Comparison of ENCODE assay signal across 10 mouse cellular contexts in the genomic region with DNA sequence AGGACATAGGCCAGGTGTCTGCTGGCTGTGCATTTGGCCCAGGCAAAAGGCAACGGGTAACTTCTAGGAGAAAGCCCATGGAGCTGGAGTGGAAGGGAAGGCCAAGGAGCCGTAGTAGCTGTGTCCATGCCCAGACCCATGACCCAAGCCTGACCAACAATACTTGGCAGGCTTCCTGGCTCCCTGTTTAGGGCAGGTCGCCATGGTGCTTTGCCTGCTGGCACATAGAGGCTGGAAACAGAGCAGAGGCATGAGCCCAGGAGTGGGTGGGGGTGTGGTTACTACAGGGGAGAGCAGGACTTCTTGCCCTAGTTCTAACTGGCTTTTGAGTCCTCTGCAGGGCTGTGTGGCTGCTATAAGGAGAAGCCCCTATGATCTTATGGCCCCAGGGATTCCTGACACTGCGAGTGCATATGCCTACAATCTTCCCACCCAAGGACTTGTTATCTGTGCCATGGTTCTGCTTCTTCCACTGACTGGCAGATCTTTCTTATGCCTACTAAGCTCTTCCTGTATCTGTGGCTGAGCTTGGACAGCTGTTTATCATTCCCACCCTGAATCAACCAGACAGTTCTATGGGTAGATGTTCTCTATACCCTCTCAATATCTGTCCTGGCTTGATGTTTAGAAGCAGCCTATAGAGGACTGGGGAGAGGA. TPM values are rescaled to one million over a fixed set of nuclear protein-coding genes. Genes with fewer than 3 reads are reported as not detected.
A peak's percentile ranks its signal among the peaks of the same experiment; 100 is the strongest.
DNase-seq lines count a peak whose midpoint lies in the region; ATAC-seq and TF ChIP-seq lines count a peak whose summit lies in the region.
"Had no signal": no experiment of that assay in that cellular context is flagged by ENCODE, and none has a peak within 500 bp of the region (broad histone marks: within the 10 kb centered on the region; RNA-seq: fewer than 3 reads in every experiment).

No protein-coding gene starts in this region.

- WGBS in midbrain, postnatal 0 days = 86% methylated on average over 4 of the region's 4 CpGs
- WGBS in midbrain, embryonic 16.5 days = 85% methylated on average over 4 of the region's 4 CpGs
- 88% methylated on average over 4 of the region's 4 CpGs for WGBS in hindbrain, embryonic 13.5 days
- 84% methylated on average over 4 of the region's 4 CpGs for WGBS in forebrain, embryonic 16.5 days

- DNase-seq in midbrain, postnatal 0 days (ENCODE audit: low spot score) = peak; percentile 2
- peak; percentile 87 for DNase-seq in cerebellum, adult 9-11 months
- peak; percentile 83 for DNase-seq in kidney, adult 9 months
- DNase-seq in ovary, postnatal 36 days (ENCODE audit: low spot score) = peak; percentile 57
- no peak for DNase-seq in frontal cortex, postnatal 36 days (ENCODE audit: low spot score in 2 of 2)

- no peaks in the 10 kb centered on the region for H3K4me1 ChIP-seq in midbrain, postnatal 0 days (ENCODE audit: insufficient read depth, low read length)
- H3K4me1 ChIP-seq in midbrain, embryonic 16.5 days (ENCODE audit: control insufficient read depth, insufficient read depth, low read length) = no peaks in the 10 kb centered on the region
- H3K4me1 ChIP-seq in hindbrain, embryonic 13.5 days (replicated peaks) = no peaks in the 10 kb centered on the region
- H3K4me1 ChIP-seq in forebrain, embryonic 16.5 days (replicated peaks; ENCODE audit: control insufficient read depth, insufficient read depth, low read length) = no peaks in the 10 kb centered on the region
- H3K4me1 ChIP-seq: embryonic facial prominence, embryonic 15.5 days; neural tube, embryonic 13.5 days had no signal

- no peak overlapping the region for H3K9ac ChIP-seq in midbrain, postnatal 0 days (replicated peaks; ENCODE audit: low read length, poor library complexity, severe bottlenecking)
- H3K9ac ChIP-seq in midbrain, embryonic 16.5 days (ENCODE audit: low read depth, low read length) = no peak overlapping the region
- H3K9ac ChIP-seq in hindbrain, embryonic 13.5 days = no peak overlapping the region
- no peak overlapping the region for H3K9ac ChIP-seq in forebrain, embryonic 16.5 days (replicated peaks; ENCODE audit: low read depth, low read length)
- H3K9ac ChIP-seq: embryonic facial prominence, embryonic 15.5 days; neural tube, embryonic 13.5 days had no signal

- H3K36me3 ChIP-seq in midbrain, postnatal 0 days (ENCODE audit: insufficient read depth, low read length) = no peaks in the 10 kb centered on the region
- H3K36me3 ChIP-seq in midbrain, embryonic 16.5 days (ENCODE audit: control insufficient read depth, insufficient read depth, low read length) = no peaks in the 10 kb centered on the region
- no peaks in the 10 kb centered on the region for H3K36me3 ChIP-seq in hindbrain, embryonic 13.5 days
- H3K36me3 ChIP-seq in forebrain, embryonic 16.5 days (ENCODE audit: control insufficient read depth, insufficient read depth) = no peaks in the 10 kb centered on the region
- H3K36me3 ChIP-seq: embryonic facial prominence, embryonic 15.5 days; neural tube, embryonic 13.5 days had no signal

- no peak overlapping the region for H3K4me2 ChIP-seq in midbrain, postnatal 0 days (ENCODE audit: low read depth, low read length, poor library complexity, severe bottlenecking)
- no peak overlapping the region for H3K4me2 ChIP-seq in midbrain, embryonic 16.5 days (ENCODE audit: low read length)
- H3K4me2 ChIP-seq in hindbrain, embryonic 13.5 days = no peak overlapping the region
- no peak overlapping the region for H3K4me2 ChIP-seq in forebrain, embryonic 16.5 days (ENCODE audit: low read length)
- H3K4me2 ChIP-seq: embryonic facial prominence, embryonic 15.5 days; neural tube, embryonic 13.5 days had no signal

- no peaks in the 10 kb centered on the region for H3K9me3 ChIP-seq in midbrain, postnatal 0 days (ENCODE audit: low read length)
- no peaks in the 10 kb centered on the region for H3K9me3 ChIP-seq in midbrain, embryonic 16.5 days (replicated peaks; ENCODE audit: control insufficient read depth, low read length, poor library complexity, severe bottlenecking)
- no peaks in the 10 kb centered on the region for H3K9me3 ChIP-seq in hindbrain, embryonic 13.5 days
- H3K9me3 ChIP-seq in forebrain, embryonic 16.5 days (ENCODE audit: control insufficient read depth, low read length) = no peaks in the 10 kb centered on the region
- H3K9me3 ChIP-seq: embryonic facial prominence, embryonic 15.5 days; neural tube, embryonic 13.5 days had no signal

- no peak overlapping the region for H3K4me3 ChIP-seq in midbrain, postnatal 0 days (ENCODE audit: low read depth, low read length)
- no peak overlapping the region for H3K4me3 ChIP-seq in midbrain, embryonic 16.5 days (ENCODE audit: low read depth, low read length)
- H3K4me3 ChIP-seq in hindbrain, embryonic 13.5 days = no peak overlapping the region
- H3K4me3 ChIP-seq in forebrain, embryonic 16.5 days (replicated peaks; ENCODE audit: low read length) = no peak overlapping the region
- H3K4me3 ChIP-seq: embryonic facial prominence, embryonic 15.5 days; neural tube, embryonic 13.5 days had no signal

- ATAC-seq in midbrain, postnatal 0 days (ENCODE audit: low FRiP score) = no peak
- ATAC-seq in midbrain, embryonic 16.5 days = no peak
- no peak for ATAC-seq in hindbrain, embryonic 13.5 days (ENCODE audit: low FRiP score)
- ATAC-seq in forebrain, embryonic 16.5 days = no peak

- no peak for TF ChIP-seq CTCF in midbrain, postnatal 0 days (IDR thresholded peaks at IDR 0.05)

- no peak overlapping the region for H3K27ac ChIP-seq in midbrain, postnatal 0 days (ENCODE audit: low read depth, low read length)
- no peak overlapping the region for H3K27ac ChIP-seq in midbrain, embryonic 16.5 days (ENCODE audit: low read length)
- no peak overlapping the region for H3K27ac ChIP-seq in hindbrain, embryonic 13.5 days
- H3K27ac ChIP-seq in forebrain, embryonic 16.5 days (ENCODE audit: low read length) = no peak overlapping the region
- H3K27ac ChIP-seq: embryonic facial prominence, embryonic 15.5 days; neural tube, embryonic 13.5 days had no signal

- no peaks in the 10 kb centered on the region for H3K27me3 ChIP-seq in midbrain, postnatal 0 days (ENCODE audit: insufficient read depth, low read length)
- H3K27me3 ChIP-seq in midbrain, embryonic 16.5 days (ENCODE audit: control insufficient read depth, insufficient read depth, low read depth, low read length) = no peaks in the 10 kb centered on the region; the same call in 1 of the 2 replicates
- peaks cover 34% of the 10 kb centered on the region; the same call in 1 of the 2 replicates for H3K27me3 ChIP-seq in hindbrain, embryonic 13.5 days
- H3K27me3 ChIP-seq in forebrain, embryonic 16.5 days (replicated peaks; ENCODE audit: control insufficient read depth, insufficient read depth, low read length) = 0 out of 2 replicates have a peak, but pooled peaks cover 2% of the 10 kb centered on the region

RNA-seq across cellular contexts. Expression of a gene that starts 40.8 kb away (rescaled TPM):
- total RNA-seq in midbrain, postnatal 0 days (2014; rRNA removed) = 13.0 and 22.1 TPM in 2 replicates
- polyA plus RNA-seq in midbrain, postnatal 0 days (2015; fragmentation: Nextera tagmentation; extraction: Ambion mirVana) = 4.3 and 6.7 TPM in 2 replicates
- 6.0 and 8.3 TPM in 2 replicates for polyA plus RNA-seq in midbrain, embryonic 16.5 days (2015; fragmentation: Nextera tagmentation; extraction: Ambion mirVana)
- polyA plus RNA-seq in hindbrain, embryonic 13.5 days (2015; fragmentation: Nextera tagmentation; extraction: Ambion mirVana) = 5.2 and 7.1 TPM in 2 replicates
- 3.8 and 4.9 TPM in 2 replicates for polyA plus RNA-seq in forebrain, embryonic 16.5 days (2015; fragmentation: Nextera tagmentation; extraction: Ambion mirVana)

Comparison
In these comparisons a context has a peak if more than half of its experiments do, and no peak if none do; other contexts are left out.
1. DNase-seq: peak in midbrain, postnatal 0 days (single experiment), cerebellum, adult 9-11 months (single experiment), kidney, adult 9 months (single experiment) and ovary, postnatal 36 days (single experiment); none in frontal cortex, postnatal 36 days (0 of 2).